Mouse (Mus musculus): Measurements from ENCODE around the gene Rcan1.

DNA sequence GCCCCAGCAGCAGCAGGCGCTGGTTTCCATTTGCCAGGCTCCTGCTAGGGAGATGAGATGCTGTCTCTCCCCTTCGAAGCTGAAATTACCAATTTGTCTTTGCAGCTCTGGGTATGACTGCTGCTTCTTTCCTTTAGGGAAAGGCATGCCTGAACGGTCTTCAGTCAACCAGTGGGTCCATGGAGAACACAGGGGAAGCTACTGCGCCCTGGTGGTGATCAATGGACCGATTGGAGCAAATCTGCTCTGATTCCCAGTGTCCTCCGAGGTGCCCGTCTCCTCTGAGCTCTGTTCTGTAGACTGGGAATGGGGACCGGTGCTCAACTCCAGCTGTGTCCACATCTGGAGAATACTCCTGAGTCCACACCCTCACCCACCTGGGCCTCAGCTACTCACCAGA, 15.2 kb downstream of the Rcan1 start:
- TF ChIP-seq CTCF (IDR thresholded peaks at IDR 0.05; ENCODE audit: borderline replicate concordance, insufficient read depth, low read length): peak; percentile 34; the same call in 1 of the 2 replicates
- TF ChIP-seq POLR2A (IDR thresholded peaks at IDR 0.05; ENCODE audit: low read depth, low read length): no peak
